Mouse (Mus musculus): ENCODE data around the gene Gm572. TPM values are rescaled to one million over a fixed set of nuclear protein-coding genes. Genes with fewer than 3 reads are reported as not detected.

Gm572 gene
- total and polyA plus RNA-seq, 3 experiments = not detected

- no peak for DNase-seq (ENCODE audit: low read depth, low spot score)
- Histone ChIP-seq H3K27ac (ENCODE audit: control insufficient read depth, low read depth, low read length) (no peak overlapping the region), H3K9me3 (replicated peaks; ENCODE audit: insufficient read depth, low read length) (no peaks in the 10 kb centered on the region), H3K36me3 (ENCODE audit: control insufficient read depth in 1 of 2, insufficient read depth in 2 of 2, low read length in 2 of 2) (no peaks in the 10 kb centered on the region), H3K9ac (ENCODE audit: control insufficient read depth, low read depth, low read length, poor library complexity, severe bottlenecking) (no peak overlapping the region), H3K79me2 (ENCODE audit: control insufficient read depth, insufficient read depth, low read length, poor library complexity) (no peaks in the 10 kb centered on the region), H3K4me3 (ENCODE audit: control insufficient read depth in 1 of 2, insufficient read depth in 1 of 2, low read depth in 2 of 2, low read length in 2 of 2) (no peak overlapping the region), H3K27me3 (ENCODE audit: control insufficient read depth in 1 of 2, insufficient read depth in 2 of 2, low read length in 2 of 2) (no peaks in the 10 kb centered on the region), H3K4me1 (ENCODE audit: control insufficient read depth in 1 of 2, insufficient read depth in 2 of 2, low read length in 2 of 2) (no peaks in the 10 kb centered on the region)
- TF ChIP-seq POLR2A (IDR thresholded peaks at IDR 0.05; ENCODE audit: control insufficient read depth in 1 of 2, insufficient read depth in 1 of 2, low read depth in 1 of 2, low read length in 2 of 2, poor library complexity in 1 of 2) (no peak), MYB (IDR thresholded peaks at IDR 0.05; ENCODE audit: low read depth, low read length) (no peak), HCFC1 (IDR thresholded peaks at IDR 0.05; ENCODE audit: low read depth, low read length) (no peak)
These were observed 13.7 kb downstream of the Gm572 start for GRCm38 (mm10) chr4:148656691-148657258.

- Histone ChIP-seq H3K9me3 (replicated peaks; ENCODE audit: insufficient read depth, low read length) (no peaks in the 10 kb centered on the region), H3K4me3 (ENCODE audit: control insufficient read depth in 1 of 2, insufficient read depth in 1 of 2, low read depth in 2 of 2, low read length in 2 of 2) (no peak overlapping the region), H3K4me1 (ENCODE audit: control insufficient read depth in 1 of 2, insufficient read depth in 2 of 2, low read length in 2 of 2) (no peaks in the 10 kb centered on the region), H3K9ac (ENCODE audit: control insufficient read depth, low read depth, low read length, poor library complexity, severe bottlenecking) (no peak overlapping the region), H3K27me3 (ENCODE audit: control insufficient read depth in 1 of 2, insufficient read depth in 2 of 2, low read length in 2 of 2) (no peaks in the 10 kb centered on the region), H3K79me2 (ENCODE audit: control insufficient read depth, insufficient read depth, low read length, poor library complexity) (no peaks in the 10 kb centered on the region), H3K36me3 (ENCODE audit: control insufficient read depth in 1 of 2, insufficient read depth in 2 of 2, low read length in 2 of 2) (no peaks in the 10 kb centered on the region), H3K27ac (ENCODE audit: control insufficient read depth, low read depth, low read length) (no peak overlapping the region)
- no peak for DNase-seq (ENCODE audit: low read depth, low spot score)
- TF ChIP-seq ETS1 (IDR thresholded peaks at IDR 0.05; ENCODE audit: low read depth, low read length) (no peak), POLR2AphosphoS2 (IDR thresholded peaks at IDR 0.05; ENCODE audit: low read length) (no peak), SMC3 (IDR thresholded peaks at IDR 0.05; ENCODE audit: low read depth, low read length) (no peak), JUND (IDR thresholded peaks at IDR 0.05; ENCODE audit: low read depth, low read length) (no peak), ZMIZ1 (IDR thresholded peaks at IDR 0.05; ENCODE audit: low read depth, low read length) (no peak), CHD1 (IDR thresholded peaks at IDR 0.05; ENCODE audit: low read depth, low read length) (no peak), POLR2A (IDR thresholded peaks at IDR 0.05; ENCODE audit: control insufficient read depth in 1 of 2, insufficient read depth in 1 of 2, low read depth in 1 of 2, low read length in 2 of 2, poor library complexity in 1 of 2) (no peak)
These were observed 14.7 kb downstream of the Gm572 start for GRCm38 (mm10) chr4:148657776-148658175.

DNA sequence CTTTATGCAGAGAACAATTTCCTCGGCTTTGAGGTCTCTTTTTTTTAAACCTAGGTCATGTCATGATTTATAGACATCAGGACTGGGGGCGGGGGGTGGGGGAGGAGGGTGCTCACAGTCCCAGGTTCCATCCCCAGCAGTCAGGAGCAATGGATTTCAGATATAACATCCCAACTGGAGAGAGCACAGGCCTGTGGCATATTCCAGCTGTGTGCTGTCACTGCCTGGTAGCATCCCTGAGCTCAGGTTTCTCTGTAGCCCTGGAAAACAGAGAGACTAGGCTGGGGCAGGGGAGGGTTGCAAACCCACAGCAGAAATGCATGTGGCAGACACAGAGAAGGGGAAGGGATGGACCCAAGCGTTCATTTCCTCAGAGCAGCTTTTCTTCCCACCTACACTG is 17.1 kb downstream of the Gm572 start:
- Histone ChIP-seq H3K27me3 (ENCODE audit: control insufficient read depth in 1 of 2, insufficient read depth in 2 of 2, low read length in 2 of 2) (no peaks in the 10 kb centered on the region), H3K9me3 (replicated peaks; ENCODE audit: insufficient read depth, low read length) (no peaks in the 10 kb centered on the region), H3K27ac (ENCODE audit: control insufficient read depth, low read depth, low read length) (no peak overlapping the region), H3K4me1 (ENCODE audit: control insufficient read depth in 1 of 2, insufficient read depth in 2 of 2, low read length in 2 of 2) (no peaks in the 10 kb centered on the region), H3K4me3 (ENCODE audit: control insufficient read depth in 1 of 2, insufficient read depth in 1 of 2, low read depth in 2 of 2, low read length in 2 of 2) (no peak overlapping the region), H3K9ac (ENCODE audit: control insufficient read depth, low read depth, low read length, poor library complexity, severe bottlenecking) (no peak overlapping the region), H3K36me3 (ENCODE audit: control insufficient read depth in 1 of 2, insufficient read depth in 2 of 2, low read length in 2 of 2) (no peaks in the 10 kb centered on the region), H3K79me2 (ENCODE audit: control insufficient read depth, insufficient read depth, low read length, poor library complexity) (no peaks in the 10 kb centered on the region)
- TF ChIP-seq POLR2A (IDR thresholded peaks at IDR 0.05; ENCODE audit: control insufficient read depth in 1 of 2, insufficient read depth in 1 of 2, low read depth in 1 of 2, low read length in 2 of 2, poor library complexity in 1 of 2) (no peak), KAT2A (conservative IDR thresholded peaks at IDR 0.05; ENCODE audit: low read depth, low read length) (no peak), RCOR1 (IDR thresholded peaks at IDR 0.05; ENCODE audit: low read depth, low read length) (no peak), ZKSCAN1 (IDR thresholded peaks at IDR 0.05; ENCODE audit: low read depth, low read length) (no peak), ZNF384 (IDR thresholded peaks at IDR 0.05; ENCODE audit: low read depth, low read length) (no peak), SMC3 (IDR thresholded peaks at IDR 0.05; ENCODE audit: low read depth, low read length) (no peak), ZMIZ1 (IDR thresholded peaks at IDR 0.05; ENCODE audit: low read depth, low read length) (no peak), UBTF (IDR thresholded peaks at IDR 0.05; ENCODE audit: borderline replicate concordance, insufficient read depth, low read depth, low read length) (no peak), POLR2AphosphoS2 (IDR thresholded peaks at IDR 0.05; ENCODE audit: low read length) (no peak), MYC (IDR thresholded peaks at IDR 0.05; ENCODE audit: low read depth, low read length) (no peak), TCF12 (IDR thresholded peaks at IDR 0.05; ENCODE audit: low read depth, low read length) (no peak), USF2 (IDR thresholded peaks at IDR 0.05; ENCODE audit: borderline replicate concordance in 1 of 2, insufficient read depth in 1 of 2, low read depth in 1 of 2, low read length in 2 of 2) (no peak), TAL1 (IDR thresholded peaks at IDR 0.05; ENCODE audit: low read length) (no peak), HCFC1 (IDR thresholded peaks at IDR 0.05; ENCODE audit: low read depth, low read length) (no peak), CTCF (IDR thresholded peaks at IDR 0.05 in 2 of 3, conservative IDR thresholded peaks at IDR 0.05 in 1 of 3; ENCODE audit: control insufficient read depth in 1 of 3, insufficient read depth in 1 of 3, low read depth in 2 of 3, low read length in 3 of 3, poor library complexity in 1 of 3, severe bottlenecking in 1 of 3) (no peak), MXI1 (IDR thresholded peaks at IDR 0.05; ENCODE audit: low read depth, low read length) (no peak), TBP (IDR thresholded peaks at IDR 0.05; ENCODE audit: low read depth, low read length) (no peak), NELFE (IDR thresholded peaks at IDR 0.05; ENCODE audit: low read depth, low read length) (no peak)
- DNase-seq (ENCODE audit: low read depth, low spot score) = no peak

All from MEL (cell line).